Comparison of ENCODE assay signal across 8 mouse cellular contexts in the genomic region with DNA sequence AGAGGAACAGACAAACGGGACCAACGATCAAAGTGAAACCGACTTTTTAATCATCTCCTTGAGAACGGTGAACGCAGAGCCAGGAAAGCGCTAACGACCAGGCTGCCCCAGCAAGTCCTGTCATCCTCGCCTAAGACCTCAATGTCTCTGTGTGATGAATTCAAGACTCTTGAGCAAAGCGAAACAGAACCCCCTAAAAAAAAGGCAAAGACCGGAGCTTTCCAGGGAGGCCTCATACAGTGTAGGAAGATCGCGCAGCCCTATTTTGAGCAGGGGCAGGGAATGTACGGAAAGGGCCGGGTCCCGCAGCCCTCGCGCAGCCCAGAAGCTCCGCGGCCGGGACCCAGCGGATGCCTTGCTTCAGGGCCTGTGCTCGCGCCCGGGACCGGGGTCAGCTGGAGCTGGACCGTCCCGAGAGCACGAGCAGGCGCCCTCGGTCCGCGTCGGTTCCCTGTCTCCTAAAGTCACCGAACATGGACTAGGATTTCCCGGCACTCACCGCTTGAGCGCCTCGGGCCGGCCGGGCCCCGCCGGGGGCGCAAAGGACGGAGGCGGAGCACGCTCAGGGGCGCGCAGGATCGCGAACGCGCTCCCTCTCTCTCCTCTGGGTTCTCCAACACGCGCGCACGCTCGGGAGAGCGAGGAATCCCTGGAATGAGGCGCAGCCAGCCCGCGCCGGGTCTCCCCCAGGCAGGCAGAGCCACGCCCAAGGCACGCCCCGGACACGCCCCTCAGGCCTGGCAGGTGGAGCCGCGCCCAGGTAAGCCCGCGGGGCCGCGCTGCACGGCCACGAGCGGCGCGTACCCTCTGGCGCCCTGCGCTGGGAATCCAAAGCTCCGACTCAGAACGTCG. TPM values are rescaled to one million over a fixed set of nuclear protein-coding genes. Genes with fewer than 3 reads are reported as not detected.
DNase-seq lines count a peak whose midpoint lies in the region; ATAC-seq lines count a peak whose summit lies in the region.

No protein-coding gene starts in this region.

- no peaks in the 10 kb centered on the region for H3K36me3 ChIP-seq in intestine, embryonic 15.5 days

- DNase-seq in adrenal gland, adult (ENCODE audit: inconsistent age in 2 of 2, low spot score in 1 of 2) = peak; percentile 63 to 85
- peak; percentile 87 for DNase-seq in embryo, embryonic 10 days (ENCODE audit: low spot score)
- DNase-seq in gastrocnemius, postnatal 36 days = peak; percentile 34 to 49
- DNase-seq in left cerebral cortex, postnatal 10 days (ENCODE audit: extremely low spot score in 1 of 2, low spot score in 2 of 2) = peak; percentile 76 to 89
- peak; percentile 86 for DNase-seq in mesoderm, embryonic 11.5 days (ENCODE audit: low read depth, low spot score)
- peak; percentile 26 for DNase-seq in skeletal muscle tissue, adult 2 months (ENCODE audit: low read depth, low spot score)

- H3K9ac ChIP-seq in intestine, embryonic 15.5 days = peak overlapping the region; percentile 66

- peak overlapping the region; percentile 99 for H3K4me2 ChIP-seq in intestine, embryonic 15.5 days (replicated peaks)

- WGBS in intestine, embryonic 15.5 days = under 1% methylated on average over 80 of the region's 82 CpGs

- peak overlapping the region; percentile 78 for H3K27ac ChIP-seq in intestine, embryonic 15.5 days

- H3K9me3 ChIP-seq in intestine, embryonic 15.5 days = no peaks in the 10 kb centered on the region

- H3K27me3 ChIP-seq in intestine, embryonic 15.5 days (replicated peaks) = no peaks in the 10 kb centered on the region

- peak overlapping the region; percentile 69 for H3K4me3 ChIP-seq in intestine, embryonic 15.5 days (replicated peaks)

- ATAC-seq in intestine, embryonic 15.5 days = peak; percentile 92
- no peak for ATAC-seq in erythroid progenitor cell, adult 5-6 weeks (replicated peaks; ENCODE audit: low FRiP score, poor library complexity, severe bottlenecking)

- intact Hi-C loops in gastrocnemius, postnatal 36 days (cut with DNase I) = loop anchor here (5.0 kb wide), 1 partner anchor 36 kb away; no protein-coding TSS in a partner anchor
- intact Hi-C loops in left cerebral cortex, postnatal 10 days (cut with DNase I) = loop anchor here (5.0 kb wide), 1 partner anchor 36 kb away; no protein-coding TSS in a partner anchor

- H3K4me1 ChIP-seq in intestine, embryonic 15.5 days (replicated peaks) = 0 out of 2 replicates have a peak, but pooled peaks cover 13% of the 10 kb centered on the region

RNA-seq across cellular contexts. Expression of a gene that starts 1.2 kb away (rescaled TPM):
- total RNA-seq in gastrocnemius, postnatal 36 days (2021) = 10 to 100 TPM; 13.4 to 14.5 TPM
- polyA plus RNA-seq in intestine, embryonic 15.5 days (2015; fragmentation: Nextera tagmentation; extraction: Ambion mirVana) = 74.8 and 76.0 TPM in 2 replicates
- 10 to 100 TPM; 42.7 to 51.8 TPM for total RNA-seq in left cerebral cortex, postnatal 10 days (2021)
- 2.5 and 6.7 TPM in 2 replicates for total RNA-seq in erythroid progenitor cell, adult 5-6 weeks (2015; ENCODE audit: low replicate concordance)
- total RNA-seq in erythroid progenitor cell, adult 5-6 weeks (2017; ENCODE audit: low replicate concordance) = 3.3 and 4.7 TPM in 2 replicates

Comparison
In these comparisons a context has a peak if more than half of its experiments do, and no peak if none do; other contexts are left out.
1. DNase-seq: peak in every context shown above with its lines; median percentile 87 in embryo, embryonic 10 days; 86 in mesoderm, embryonic 11.5 days; 82 in left cerebral cortex, postnatal 10 days; 74 in adrenal gland, adult; 42 in gastrocnemius, postnatal 36 days; 26 in skeletal muscle tissue, adult 2 months.